Mouse (Mus musculus) heart, embryonic 16.5 days (tissue): Measurements from ENCODE around the gene Arhgap15. TPM values are rescaled to one million over a fixed set of nuclear protein-coding genes. Genes with fewer than 3 reads are reported as not detected.

ENCODE experiments used
- ATAC-seq: fragments of 200-750 bp; cut with Nextera tagmentation; replicated peaks from 2 replicates; pipeline ENCODE4 v1.8.0; 2017; ENCODE audit warnings: moderate number of reproducible peaks; ENCODE audit not compliant: insufficient read depth, low FRiP score; ENCODE audit errors: extremely low read depth
- H3K27ac ChIP-seq: fragments of 300-500 bp; sonication (generic); 2 replicates; pipeline ENCODE4 v1.5.1; 2014; ENCODE audit warnings: mild to moderate bottlenecking, low read length, control low read depth, moderate library complexity
- H3K27me3 ChIP-seq: fragments of 300-500 bp; sonication (generic); 2 replicates; pipeline ENCODE4 v1.6.1; 2014; ENCODE audit warnings: low read length, mixed read lengths; ENCODE audit not compliant: control insufficient read depth, insufficient read depth
- H3K36me3 ChIP-seq: fragments of 300-500 bp; sonication (generic); 2 replicates; pipeline ENCODE4 v1.6.1; 2014; ENCODE audit not compliant: control insufficient read depth, insufficient read depth
- H3K4me1 ChIP-seq: fragments of 300-500 bp; sonication (generic); 2 replicates; pipeline ENCODE4 v1.6.1; 2014; ENCODE audit warnings: low read length, mixed read lengths; ENCODE audit not compliant: control insufficient read depth, insufficient read depth
- H3K4me2 ChIP-seq: fragments of 300-500 bp; sonication (generic); 2 replicates; pipeline ENCODE4 v1.6.1; 2014; ENCODE audit warnings: low read depth, mild to moderate bottlenecking, control low read depth, low read length
- H3K4me3 ChIP-seq: fragments of 300-500 bp; sonication (generic); 2 replicates; pipeline ENCODE4 v1.5.1; 2014; ENCODE audit warnings: mild to moderate bottlenecking, control low read depth, low read length
- H3K9ac ChIP-seq: fragments of 300-500 bp; sonication (generic); 2 replicates; pipeline ENCODE4 v1.6.1; 2014; ENCODE audit warnings: low read length, control low read depth
- H3K9me3 ChIP-seq: fragments of 300-500 bp; sonication (generic); replicated peaks from 2 replicates; pipeline ENCODE4 v1.6.1; 2016; ENCODE audit warnings: low read length; ENCODE audit not compliant: control insufficient read depth
- WGBS: fragments of 180-500 bp; shearing (Covaris S2); extraction: QIAGEN DNeasy Blood & Tissue Kit; methylation state at CpG from one replicate; pipeline ENCODE4 v1.1.7; 2014; 5-methylcytosine and 5-hydroxymethylcytosine counted together
- polyA plus RNA-seq: library from polyadenylated mRNA; unstranded; fragments of >200 nt; fragmentation: Nextera tagmentation; extraction: Ambion mirVana; gene quantifications from 2 replicates; pipeline ENCODE4 v1.2.1, GENCODE M21; 2015

The Arhgap15 gene
- polyA plus RNA-seq, 1 experiment from 2014 or later = 7.2 TPM

- Histone ChIP-seq H3K27me3 (no peaks in the 10 kb centered on the region), H3K9me3 (no peaks in the 10 kb centered on the region), H3K4me1 (no peaks in the 10 kb centered on the region), H3K9ac (no peak overlapping the region), H3K4me3 (no peak overlapping the region), H3K36me3 (no peaks in the 10 kb centered on the region), H3K27ac (no peak overlapping the region), H3K4me2 (no peak overlapping the region)
- ATAC-seq = no peak
- WGBS = 88% methylated on average over 4 of the region's 4 CpGs
Observed at GRCm38 (mm10) chr2:44419547-44420225, 671.1 kb downstream of the Arhgap15 start.

GRCm38 (mm10) chr2:44430521-44430920 lies 681.9 kb downstream of the Arhgap15 start:
- no peak overlapping the region for H3K4me2 ChIP-seq
- H3K4me1 ChIP-seq = no peaks in the 10 kb centered on the region
- WGBS = 76% methylated on average over 9 of the region's 9 CpGs
- no peak overlapping the region for H3K27ac ChIP-seq
- ATAC-seq = no peak
- no peak overlapping the region for H3K9ac ChIP-seq
- H3K9me3 ChIP-seq = no peaks in the 10 kb centered on the region
- H3K27me3 ChIP-seq = no peaks in the 10 kb centered on the region
- no peaks in the 10 kb centered on the region for H3K36me3 ChIP-seq
- H3K4me3 ChIP-seq = no peak overlapping the region

- whole genome bisulfite sequencing = 76% methylated on average over 5 of the region's 5 CpGs
- Histone ChIP-seq H3K9me3 (no peaks in the 10 kb centered on the region; the same call in 1 of the 2 replicates), H3K4me1 (no peaks in the 10 kb centered on the region), H3K27me3 (no peaks in the 10 kb centered on the region), H3K9ac (no peak overlapping the region), H3K36me3 (no peaks in the 10 kb centered on the region), H3K4me3 (no peak overlapping the region), H3K4me2 (no peak overlapping the region), H3K27ac (no peak overlapping the region)
- ATAC-seq = no peak
Observed at GRCm38 (mm10) chr2:44436652-44437051, 688.0 kb downstream of the Arhgap15 start.

DNA sequence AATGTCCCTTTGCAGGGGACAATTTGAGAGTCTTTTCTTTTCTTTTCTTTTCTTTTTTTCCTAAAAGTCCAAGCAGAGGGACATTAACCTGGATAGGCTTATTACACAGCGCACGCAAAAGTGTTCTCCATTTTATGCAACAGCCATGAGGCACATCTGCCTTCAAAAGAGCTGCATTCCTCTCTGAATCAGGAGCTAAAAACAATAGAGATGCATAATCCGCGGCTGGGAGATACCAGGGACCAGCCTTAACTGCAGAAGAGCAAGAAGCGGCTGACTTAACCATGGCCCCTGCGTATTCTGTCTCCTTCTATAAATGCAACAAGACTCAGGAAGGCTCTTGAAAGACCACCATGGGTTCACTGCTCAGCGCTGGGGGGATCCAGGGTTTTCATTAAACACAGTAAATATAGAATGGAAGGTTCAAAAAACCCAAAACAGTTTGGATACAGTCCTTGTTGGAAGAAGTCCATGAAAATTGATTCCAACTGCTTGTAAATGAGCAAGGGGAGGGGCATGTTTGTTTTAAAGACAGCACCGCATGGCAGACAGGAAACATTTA lies 689.0 kb downstream of the Arhgap15 start:
- no peak overlapping the region for H3K4me2 ChIP-seq

GRCm38 (mm10) chr2:44438070-44438469 lies 689.4 kb downstream of the Arhgap15 start:
- ATAC-seq = no peak
- WGBS = 91% methylated on average over 1 of the region's 1 CpGs

More for the DNA sequence above, 689.0 kb downstream of the Arhgap15 start:
- no peaks in the 10 kb centered on the region for H3K36me3 ChIP-seq
- H3K27ac ChIP-seq = no peak overlapping the region
- H3K9me3 ChIP-seq = peaks cover 5% of the 10 kb centered on the region
- H3K4me3 ChIP-seq = no peak overlapping the region
- no peak for ATAC-seq
- H3K27me3 ChIP-seq = no peaks in the 10 kb centered on the region
- WGBS = 72% methylated on average over 8 of the region's 8 CpGs
- H3K4me1 ChIP-seq = no peaks in the 10 kb centered on the region
- H3K9ac ChIP-seq = no peak overlapping the region

DNA sequence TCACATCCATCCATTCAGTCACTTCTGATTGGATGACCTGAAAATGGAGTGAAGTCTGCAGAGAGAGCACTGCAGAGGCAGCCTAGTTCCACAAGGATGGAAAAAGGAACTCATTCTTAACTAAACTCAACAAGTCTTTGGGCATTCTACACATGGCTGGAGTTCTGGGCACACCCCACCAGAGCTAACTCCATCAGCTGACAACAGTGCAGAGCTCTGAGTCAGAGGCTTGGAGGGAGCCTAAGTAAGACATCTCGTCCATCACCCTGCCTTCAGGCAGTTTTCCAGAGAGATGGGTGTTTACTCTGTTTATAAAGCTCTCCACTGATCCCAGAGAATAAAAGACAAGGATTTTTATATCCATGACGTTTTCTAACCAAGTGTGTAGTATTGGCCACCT lies 696.3 kb downstream of the Arhgap15 start:
- WGBS = 60% methylated on average over 2 of the region's 2 CpGs
- no peaks in the 10 kb centered on the region for H3K27me3 ChIP-seq
- no peak overlapping the region for H3K4me2 ChIP-seq
- no peak overlapping the region for H3K4me3 ChIP-seq
- H3K9ac ChIP-seq = no peak overlapping the region
- no peak for ATAC-seq
- H3K27ac ChIP-seq = no peak overlapping the region
- H3K4me1 ChIP-seq = no peaks in the 10 kb centered on the region
- H3K36me3 ChIP-seq = no peaks in the 10 kb centered on the region
- peaks cover 5% of the 10 kb centered on the region for H3K9me3 ChIP-seq

More at GRCm38 (mm10) chr2:44438070-44438469, 689.4 kb downstream of the Arhgap15 start:
- H3K27ac ChIP-seq = no peak overlapping the region
- no peak overlapping the region for H3K4me2 ChIP-seq
- H3K36me3 ChIP-seq = no peaks in the 10 kb centered on the region
- H3K9ac ChIP-seq = no peak overlapping the region
- peaks cover 5% of the 10 kb centered on the region for H3K9me3 ChIP-seq
- H3K4me3 ChIP-seq = no peak overlapping the region
- no peaks in the 10 kb centered on the region for H3K4me1 ChIP-seq
- no peaks in the 10 kb centered on the region for H3K27me3 ChIP-seq

Other genes with a start within 250 kb of the Arhgap15 start
- 0.26 and 0.28 TPM in 2 replicates for gene Kynu, start 193.5 kb upstream of the Arhgap15 start, polyA plus RNA-seq